Mouse (Mus musculus) spleen, embryonic (tissue): Measurements from ENCODE around the gene Smpd2.

ENCODE experiments used
- CTCF ChIA-PET: fragments of 350-600 bp; sonication (Branson Sonifier 250); formaldehyde crosslinking; loops from one replicate; lab custom pipeline; 2022; lab: Charles Lee

Gene Smpd2

DNA sequence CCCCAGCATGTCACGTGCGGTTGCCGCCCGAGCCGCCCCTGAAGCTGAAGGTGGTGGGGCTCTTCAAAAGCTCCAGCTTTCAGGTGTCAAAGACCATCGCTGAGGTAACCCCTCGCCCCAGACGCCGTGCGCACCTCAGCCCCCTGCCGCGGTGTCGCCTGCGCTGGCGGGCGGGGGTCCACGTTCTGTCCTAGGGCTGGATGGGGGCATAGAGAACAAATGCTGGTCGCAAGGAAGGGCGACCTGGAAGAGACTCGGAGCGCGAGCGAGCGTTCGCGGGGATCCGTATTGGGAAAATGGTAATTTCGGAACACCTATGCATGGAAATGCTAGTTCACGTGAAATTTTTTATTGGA is 327 bp upstream of the Smpd2 start:
- CTCF ChIA-PET: interaction anchor here (1.5 kb wide), 1 partner anchor 13 kb away, joined by 6 read pairs; no protein-coding TSS in a partner anchor

DNA sequence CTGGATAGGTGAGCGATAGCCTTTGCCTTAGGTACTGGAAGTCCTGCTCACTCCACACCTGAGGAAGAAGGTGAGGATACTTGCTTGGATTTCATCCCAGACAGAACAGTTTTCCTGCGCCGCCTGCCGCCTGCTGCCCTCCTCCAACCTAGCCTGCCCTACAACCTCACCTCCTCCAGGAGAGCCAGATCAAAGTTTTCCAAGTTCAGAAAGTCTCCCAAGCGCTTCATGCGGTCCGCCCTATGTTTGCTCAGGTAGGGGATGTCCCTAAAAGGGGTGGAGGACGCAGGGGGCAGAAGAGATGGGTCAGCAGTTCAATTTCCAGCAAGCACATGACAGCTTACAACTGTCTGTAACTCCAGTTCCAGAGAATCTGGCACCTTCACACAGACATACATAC is 875 bp downstream of the Smpd2 start:
- CTCF ChIA-PET: interaction anchor here (1.2 to 1.5 kb wide), 2 partner anchors 12 to 39 kb away, joined by 3 to 6 read pairs; partner anchors contain the start of gene Zbtb24

DNA sequence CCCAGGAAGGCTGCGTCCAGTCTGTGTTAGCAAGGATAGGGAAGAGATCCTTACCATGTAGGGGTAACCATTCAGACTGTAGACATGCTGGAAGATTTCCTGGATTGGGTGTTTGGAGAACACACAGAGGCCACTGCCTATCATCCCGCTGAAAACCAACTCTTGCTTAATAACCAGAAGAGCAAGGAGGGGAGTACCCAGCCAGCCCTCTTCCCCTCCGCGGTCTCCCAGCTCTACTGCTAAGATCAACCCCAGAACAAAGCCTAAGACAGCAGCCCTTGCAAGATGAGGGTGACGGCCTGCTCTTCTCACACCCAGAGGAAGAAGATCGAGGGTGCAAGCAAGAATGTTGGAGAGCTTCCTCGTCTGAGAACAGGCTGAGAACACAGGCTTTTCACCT is 1.3 kb downstream of the Smpd2 start:
- CTCF ChIA-PET: interaction anchor here (1.2 to 1.5 kb wide), 2 partner anchors 12 to 38 kb away, joined by 3 to 6 read pairs; partner anchors contain the start of gene Zbtb24

DNA sequence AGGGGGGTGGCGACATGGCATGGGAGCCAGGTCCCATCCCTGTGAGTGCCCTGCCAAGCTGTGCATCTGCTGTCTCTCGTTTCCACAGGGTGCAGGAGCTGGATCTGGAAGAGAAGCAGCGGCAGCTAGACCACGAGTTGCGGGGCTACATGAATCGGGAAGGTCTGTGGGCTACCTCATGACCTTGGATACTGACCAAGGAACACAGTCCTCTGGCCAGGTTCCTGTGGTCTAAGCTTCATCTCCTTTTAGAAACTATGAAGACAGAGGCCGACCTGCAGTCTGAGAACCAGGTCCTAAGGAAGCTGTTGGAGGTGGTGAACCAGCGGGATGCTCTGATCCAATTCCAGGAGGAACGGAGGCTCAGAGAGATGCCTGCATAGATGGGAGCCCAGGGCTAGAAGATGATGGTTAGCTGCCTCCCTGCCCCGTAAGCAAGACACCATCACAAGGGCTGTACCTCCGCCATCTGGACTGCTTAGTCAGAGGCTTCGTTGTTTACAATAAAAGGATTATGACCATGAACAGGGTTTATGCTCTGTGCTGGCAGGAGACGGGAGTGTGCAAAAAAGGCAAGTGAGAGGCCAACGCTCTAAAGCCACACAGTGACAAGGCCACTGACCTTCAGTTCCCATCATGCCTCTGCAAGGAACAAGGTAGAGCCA is 3.5 kb downstream of the Smpd2 start:
- CTCF ChIA-PET: interaction anchor here (0.6 kb wide), 1 partner anchor 15 kb away, joined by 4 read pairs; no protein-coding TSS in a partner anchor

DNA sequence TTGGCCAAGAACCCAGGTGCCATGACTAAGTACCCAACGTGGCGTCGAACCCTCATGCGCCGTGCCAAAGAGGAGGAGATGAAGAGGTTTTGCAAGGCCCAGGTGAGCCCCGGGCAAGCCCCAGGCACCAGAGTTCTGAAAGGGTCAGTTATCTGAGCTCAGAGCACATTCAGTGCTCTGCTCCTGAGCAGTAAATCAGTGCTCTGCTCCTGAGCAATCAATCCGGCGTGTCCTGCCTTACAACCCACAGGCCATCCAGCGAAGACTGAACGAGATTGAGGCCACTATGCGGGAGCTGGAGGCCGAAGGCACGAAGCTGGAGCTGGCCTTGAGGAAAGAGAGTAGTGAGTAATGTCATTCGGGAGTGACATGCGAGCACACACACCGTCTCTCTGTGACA is 4.4 kb downstream of the Smpd2 start:
- CTCF ChIA-PET: interaction anchor here (0.6 kb wide), 1 partner anchor 16 kb away, joined by 4 read pairs; no protein-coding TSS in a partner anchor

DNA sequence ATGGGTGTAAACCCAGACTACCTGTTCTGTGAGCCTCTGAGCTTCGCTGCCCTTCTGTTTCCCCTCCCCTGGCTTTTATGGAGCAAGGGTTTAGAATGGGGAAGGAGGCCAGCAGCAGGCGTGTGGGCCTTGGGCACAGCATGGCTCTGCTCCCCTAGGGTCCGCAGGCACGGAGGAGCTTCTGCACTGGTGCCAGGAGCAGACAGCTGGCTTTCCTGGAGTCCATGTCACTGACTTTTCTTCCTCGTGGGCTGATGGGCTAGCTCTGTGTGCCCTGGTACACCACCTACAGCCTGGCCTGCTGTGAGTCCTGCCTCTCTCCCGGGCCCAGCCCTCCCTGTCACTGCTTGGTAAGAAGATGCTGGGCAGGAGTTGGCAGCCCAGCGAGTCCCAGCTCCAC is 7.7 kb downstream of the Smpd2 start:
- CTCF ChIA-PET: no interaction called here

DNA sequence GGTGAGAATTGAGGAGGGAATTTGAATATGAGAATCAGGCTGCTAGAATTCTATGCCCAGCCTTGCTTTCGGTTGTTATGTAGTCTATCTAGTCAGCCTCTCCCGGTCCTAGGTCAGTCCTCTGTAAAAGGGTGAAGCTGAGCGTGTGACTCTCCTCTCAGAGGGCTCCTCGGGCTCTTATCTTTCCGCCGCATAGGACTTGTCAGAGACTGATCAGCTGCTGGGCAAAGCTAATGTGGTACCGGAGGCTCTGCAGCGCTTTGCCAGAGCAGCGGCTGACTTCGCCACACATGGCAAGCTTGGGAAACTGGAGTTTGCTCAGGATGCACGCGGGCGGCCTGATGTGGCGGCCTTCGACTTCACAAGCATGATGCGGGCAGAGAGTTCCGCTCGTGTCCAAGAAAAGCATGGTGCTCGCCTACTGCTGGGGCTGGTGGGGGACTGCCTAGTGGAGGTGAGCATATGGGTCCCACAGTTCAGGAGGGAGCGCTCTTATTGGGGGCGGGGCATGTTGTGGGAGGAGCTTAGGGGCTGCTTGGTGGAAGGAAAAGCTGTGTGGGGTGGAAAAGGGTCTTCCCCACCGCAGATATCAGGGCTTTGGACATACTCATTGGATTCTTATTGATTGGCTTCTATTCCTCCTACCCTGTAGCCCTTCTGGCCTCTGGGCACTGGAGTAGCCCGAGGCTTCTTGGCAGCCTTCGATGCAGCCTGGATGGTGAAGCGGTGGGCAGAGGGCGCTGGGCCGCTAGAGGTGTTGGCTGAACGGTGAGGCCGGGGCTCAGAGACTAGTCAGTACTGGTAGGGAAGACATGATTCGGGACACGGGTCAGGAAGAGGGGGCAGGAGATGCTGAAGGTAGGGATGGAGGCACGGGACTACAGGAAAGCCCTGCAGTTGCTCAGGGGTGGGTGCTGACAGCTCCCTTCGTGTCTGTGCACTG is 9.0 kb downstream of the Smpd2 start:
- CTCF ChIA-PET: no interaction called here

DNA sequence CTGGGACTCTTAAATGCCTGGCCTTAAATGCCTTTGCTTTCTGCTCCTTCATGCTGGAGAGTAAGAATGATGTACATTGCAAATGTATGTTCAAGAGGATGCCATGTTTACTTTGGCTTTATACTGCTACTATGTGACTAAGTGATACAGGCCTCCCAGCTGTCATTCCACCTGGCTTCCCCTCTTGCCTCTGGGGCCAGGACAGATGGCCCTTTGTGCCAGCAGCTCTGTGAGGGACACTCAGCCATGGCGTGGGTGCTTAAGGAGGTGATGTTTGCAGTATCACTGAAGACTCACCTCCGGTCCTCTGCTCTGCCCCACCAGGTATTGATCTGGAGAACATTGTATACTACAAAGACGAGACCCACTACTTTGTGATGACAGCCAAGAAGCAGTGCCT is 10.2 kb downstream of the Smpd2 start:
- CTCF ChIA-PET: interaction anchor here (0.6 kb wide), 1 partner anchor 223 kb away, joined by 3 read pairs; no protein-coding TSS in a partner anchor

DNA sequence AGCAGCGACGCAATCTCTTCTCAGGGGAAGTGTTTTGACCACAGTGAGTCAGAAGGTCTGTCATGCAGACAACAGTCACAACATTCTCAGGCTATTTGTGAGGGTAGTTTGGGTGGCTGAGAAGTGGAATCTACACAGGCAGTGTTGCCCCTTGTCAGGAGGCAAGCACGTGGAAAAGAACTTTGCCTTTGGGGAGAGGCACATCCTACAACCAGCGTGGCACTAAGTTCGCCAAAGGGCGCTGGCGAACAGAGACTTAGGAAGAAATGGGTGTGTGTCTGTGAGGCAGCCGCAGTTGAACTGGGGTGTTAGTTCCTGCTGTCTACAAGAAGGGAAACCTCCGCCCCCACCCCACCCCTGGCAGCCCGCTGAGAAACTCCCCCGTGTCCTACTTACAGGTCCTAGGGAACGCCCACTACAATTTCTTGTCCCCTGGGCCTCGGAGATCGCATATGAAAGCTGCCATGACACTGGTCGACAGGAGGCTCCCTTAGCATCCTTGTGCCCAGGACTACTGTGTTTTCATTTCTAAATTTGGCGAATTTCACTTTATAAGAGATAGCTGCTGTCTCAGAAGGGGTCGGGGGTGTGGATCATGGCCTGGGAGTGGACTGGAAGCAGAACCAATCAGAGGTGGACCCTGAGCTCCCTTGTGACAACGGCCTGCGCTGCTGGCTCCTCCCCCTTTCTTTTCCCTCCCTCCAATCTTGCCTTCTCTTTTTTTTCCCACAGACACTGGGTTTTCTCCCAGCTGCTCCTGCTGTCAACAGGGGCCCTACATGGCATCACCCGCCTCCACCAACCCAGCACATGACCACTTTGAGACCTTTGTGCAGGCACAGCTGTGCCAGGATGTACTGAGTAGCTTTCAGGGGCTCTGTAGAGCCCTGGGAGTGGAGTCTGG is 12.6 kb downstream of the Smpd2 start:
- CTCF ChIA-PET: interaction anchor here (0.6 to 1.2 kb wide), 4 partner anchors 12 to 497 kb away, joined by 3 to 6 read pairs (median 4); partner anchors contain the start of genes Ppil6 and Smpd2

DNA sequence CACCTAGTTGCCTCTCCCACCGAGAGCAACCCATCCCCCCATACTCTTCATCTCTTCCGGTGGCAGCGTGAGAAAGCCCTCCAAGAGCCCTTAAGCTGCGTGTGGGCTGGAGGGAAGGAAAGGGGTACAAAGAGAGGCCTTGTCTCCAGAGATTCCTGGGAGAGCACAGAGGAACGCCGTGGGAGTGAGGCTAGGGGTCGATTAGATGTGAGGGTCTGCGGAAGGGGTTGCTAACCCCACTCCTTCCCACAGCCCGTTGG is 13.2 kb downstream of the Smpd2 start:
- CTCF ChIA-PET: interaction anchor here (1.2 kb wide), 1 partner anchor 13 kb away, joined by 6 read pairs; the partner anchor contains the start of genes Ppil6 and Smpd2

DNA sequence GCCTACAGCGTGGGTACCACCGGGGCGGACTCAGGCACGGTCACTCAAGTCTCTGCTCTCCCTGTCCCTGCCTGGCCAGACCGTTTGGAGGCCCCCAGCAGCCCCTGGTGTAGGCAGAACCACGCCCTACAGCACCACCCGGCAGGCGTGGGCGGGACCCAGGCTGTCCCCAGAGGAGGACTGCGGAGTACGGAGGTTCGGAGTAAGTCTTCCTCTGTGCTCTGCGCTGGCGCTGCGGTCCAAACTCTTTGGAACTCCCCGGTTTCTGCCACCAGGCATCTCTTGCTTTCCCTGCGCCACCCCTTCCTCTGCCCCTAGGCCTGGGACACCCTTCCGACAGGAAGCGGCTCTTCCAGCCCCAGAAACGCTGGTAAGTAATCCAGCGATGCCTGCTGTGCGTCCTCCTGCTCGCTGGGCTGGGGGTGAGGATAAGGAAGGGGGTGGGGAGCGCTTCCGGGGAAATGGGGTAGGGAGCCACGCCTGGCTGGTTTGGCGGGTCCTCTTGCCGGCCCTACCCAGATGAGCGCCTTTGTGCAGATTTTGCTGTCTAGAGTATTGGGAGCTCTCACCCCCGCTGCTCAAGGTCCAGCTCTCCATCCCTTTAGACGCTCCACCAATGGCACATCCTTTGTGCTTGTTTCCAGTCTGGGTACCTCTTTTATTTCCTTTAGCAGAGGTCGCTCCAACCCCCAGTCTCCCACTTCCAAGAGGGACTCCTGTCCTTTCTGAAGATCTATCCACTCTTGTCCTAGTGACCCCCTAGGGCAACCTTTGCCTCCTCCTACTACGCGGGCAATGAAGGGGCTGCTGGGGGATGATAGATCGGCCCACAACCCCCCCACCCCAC is 13.8 kb downstream of the Smpd2 start, which contains the start of gene Mical1:
Mical1 (plus strand) TSS at position 144 of the 847 bp plus-strand sequence.
- CTCF ChIA-PET: interaction anchor here (1.2 kb wide), 1 partner anchor 13 kb away, joined by 6 read pairs; the partner anchor contains the start of genes Ppil6 and Smpd2

DNA sequence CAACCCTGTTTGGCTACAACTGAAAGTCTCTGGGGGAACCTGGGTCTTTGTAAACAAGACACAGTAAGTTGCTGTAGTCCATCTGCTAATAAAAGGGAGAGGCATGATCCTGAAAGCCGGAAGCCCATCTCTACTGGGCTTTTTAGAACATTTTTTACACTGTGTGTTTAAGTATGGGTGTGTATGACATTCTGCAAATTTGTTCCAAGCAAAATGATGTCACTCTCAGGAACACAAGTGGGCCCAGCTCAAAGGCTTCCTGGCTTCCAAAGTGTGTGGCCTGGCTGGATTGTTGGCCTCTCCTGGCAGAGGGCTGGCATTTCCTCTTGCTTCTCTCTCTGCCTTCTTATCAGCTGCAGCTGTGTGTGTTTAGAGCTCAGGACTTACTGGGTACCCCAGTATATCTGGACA is 15.2 kb downstream of the Smpd2 start:
- CTCF ChIA-PET: interaction anchor here (1.1 kb wide), 1 partner anchor 24 kb away, joined by 3 read pairs; no protein-coding TSS in a partner anchor

DNA sequence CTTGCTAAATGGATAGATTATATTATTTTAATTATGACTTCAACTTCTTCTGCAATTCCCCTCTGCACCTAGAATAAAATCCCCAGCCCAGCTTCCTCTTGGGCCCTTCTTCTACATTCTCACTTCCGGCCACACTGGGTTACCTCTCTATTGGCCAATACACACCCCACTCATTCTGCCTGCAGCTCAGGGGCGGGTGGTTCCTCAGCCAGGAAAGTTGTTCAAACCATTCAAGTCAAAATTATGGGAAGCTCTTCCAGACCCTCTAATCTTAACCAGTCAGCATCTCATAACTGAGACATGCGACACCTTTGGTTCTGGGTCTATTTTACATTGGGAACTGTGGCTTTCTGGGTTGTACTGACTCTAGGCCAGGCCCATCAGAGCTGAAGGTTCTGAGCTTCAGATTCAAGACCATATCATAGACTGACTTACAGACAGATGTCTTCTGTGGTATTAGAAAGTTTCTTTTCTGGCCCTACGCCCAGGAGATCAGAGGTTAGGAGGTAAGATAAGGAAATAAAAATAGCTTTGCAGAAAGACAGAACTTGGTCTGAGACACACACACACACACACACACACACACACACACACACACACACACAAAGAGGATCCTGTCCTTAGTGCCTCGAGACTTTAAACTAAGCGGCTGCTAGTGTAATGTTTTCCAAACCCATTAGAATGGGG is 16.2 kb downstream of the Smpd2 start:
- CTCF ChIA-PET: interaction anchor here (0.5 to 1.1 kb wide), 5 partner anchors 23 to 745 kb away, joined by 3 to 17 read pairs (median 5); no protein-coding TSS in a partner anchor

DNA sequence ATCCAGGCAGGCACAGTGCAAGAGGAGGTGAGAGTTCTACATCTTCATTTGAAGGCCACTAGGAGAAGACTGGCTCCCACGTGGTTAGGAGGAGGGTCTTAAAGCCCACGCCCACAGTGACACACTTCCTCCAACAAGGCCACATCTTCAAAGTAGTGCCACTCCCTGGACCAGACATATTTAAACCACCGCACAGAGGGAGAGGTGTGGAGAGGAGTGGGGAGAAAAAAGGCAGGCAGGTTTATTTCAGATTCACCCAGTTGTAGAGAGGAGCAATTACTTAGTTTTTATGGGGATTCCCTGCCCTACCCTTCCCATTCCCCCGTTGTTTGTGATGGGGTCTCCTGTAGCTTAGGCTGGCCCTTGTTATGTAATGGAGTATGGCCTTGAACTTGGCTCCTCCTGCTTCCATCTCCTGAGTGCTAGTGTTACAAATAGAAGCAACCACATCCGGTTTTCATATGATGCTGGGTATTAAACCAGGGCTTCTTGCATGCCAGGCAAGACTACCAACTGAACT is 17.1 kb downstream of the Smpd2 start:
- CTCF ChIA-PET: no interaction called here

DNA sequence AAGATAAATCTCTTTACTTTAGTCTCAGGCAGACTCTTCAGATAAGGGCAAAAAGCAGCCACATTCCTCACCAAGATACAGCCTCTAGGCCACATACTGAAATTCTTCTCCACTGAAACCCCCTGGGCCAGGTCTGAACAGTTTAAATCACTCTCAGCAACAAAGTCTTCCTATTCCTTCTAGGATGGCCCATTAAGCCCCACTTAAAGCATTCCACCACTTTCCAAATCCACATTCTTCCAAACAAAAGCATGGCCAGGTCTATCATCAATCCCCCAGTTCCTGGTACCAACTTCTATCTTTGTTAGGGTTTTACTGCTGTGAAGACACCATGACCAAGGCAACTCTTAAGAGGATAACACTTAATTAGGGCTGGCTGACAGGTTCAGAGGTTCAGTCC is 17.6 kb downstream of the Smpd2 start:
- CTCF ChIA-PET: no interaction called here

DNA sequence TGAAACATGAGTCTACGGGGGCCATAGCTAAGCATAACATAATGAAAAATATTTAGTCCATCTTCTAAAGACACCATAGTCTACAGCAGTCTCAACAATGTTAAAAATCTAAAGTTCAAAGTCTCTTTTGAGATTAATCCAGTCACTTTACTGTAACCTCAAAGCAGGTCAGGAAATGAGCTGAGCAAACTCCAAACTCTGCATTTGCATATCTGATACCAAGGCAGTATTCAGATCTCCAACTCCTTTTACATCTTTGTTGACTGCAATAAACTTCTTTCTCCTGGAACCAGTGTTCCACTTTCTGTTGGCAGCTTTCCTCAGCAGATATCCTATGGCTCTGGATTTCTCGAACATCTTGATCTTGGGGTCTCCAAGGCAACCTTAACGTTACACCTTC is 19.5 kb downstream of the Smpd2 start:
- CTCF ChIA-PET: no interaction called here

DNA sequence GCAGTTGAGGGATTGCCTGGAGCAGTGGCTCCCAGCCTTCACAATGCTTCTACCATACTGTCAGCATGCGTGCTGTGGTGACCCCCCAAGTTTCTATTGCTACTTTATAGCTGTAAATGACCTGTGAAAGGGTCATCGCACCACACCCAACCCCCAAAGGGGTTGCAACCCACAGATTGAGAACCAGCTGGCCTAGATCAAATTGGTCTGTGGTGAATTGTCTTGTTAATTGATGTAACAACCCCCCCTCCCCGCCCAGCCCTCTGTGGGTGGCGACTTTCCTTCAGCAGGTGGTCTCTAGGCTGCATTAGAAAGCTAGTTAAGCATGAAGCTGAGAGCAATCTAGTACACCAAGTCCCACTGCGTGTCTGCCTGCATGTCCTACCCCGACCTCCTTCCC is 22.8 kb downstream of the Smpd2 start:
- CTCF ChIA-PET: interaction anchor here (1.2 kb wide), 1 partner anchor 16 kb away, joined by 7 read pairs; no protein-coding TSS in a partner anchor

DNA sequence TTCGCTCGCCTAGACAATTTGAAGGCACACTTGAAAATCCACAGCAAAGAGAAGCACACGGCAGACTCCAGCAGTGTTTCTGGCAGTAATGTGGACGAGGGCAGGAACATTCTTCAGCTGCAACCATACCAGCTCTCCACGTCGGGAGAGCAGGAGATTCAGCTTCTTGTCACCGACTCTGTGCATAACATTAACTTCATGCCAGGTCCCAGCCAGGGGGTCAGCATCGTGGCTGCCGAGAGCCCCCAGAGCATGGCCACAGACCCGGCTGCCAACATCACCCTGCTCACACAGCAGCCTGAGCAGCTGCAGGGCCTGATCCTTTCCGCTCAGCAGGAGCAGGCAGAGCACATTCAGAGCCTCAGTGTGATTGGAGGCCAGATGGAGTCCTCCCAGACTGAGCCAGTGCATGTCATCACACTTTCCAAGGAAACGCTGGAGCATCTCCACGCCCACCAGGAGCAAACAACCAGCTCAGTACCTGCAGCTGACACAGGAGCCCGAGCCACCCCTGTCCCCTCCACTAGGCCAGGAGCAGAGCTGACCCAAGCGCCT is 25.7 kb downstream of the Smpd2 start:
- CTCF ChIA-PET: no interaction called here
